In genomic region chr14:100284861-100285655, GRCm38 (mm10) we compare ENCODE assay signal across 9 mouse cellular contexts. TPM values are rescaled to one million over a fixed set of nuclear protein-coding genes. Genes with fewer than 3 reads are reported as not detected.
DNase-seq lines count a peak whose midpoint lies in the region; ATAC-seq and TF ChIP-seq lines count a peak whose summit lies in the region.
"Had no signal": no experiment of that assay in that cellular context is flagged by ENCODE, and none has a peak within 500 bp of the region (broad histone marks: within the 10 kb centered on the region; RNA-seq: fewer than 3 reads in every experiment).

No protein-coding gene starts in this region.

- DNase-seq in ZHBTc4 (ENCODE audit: low read depth, low spot score) = peak; percentile 98
- DNase-seq in cerebellum, postnatal 4 days (ENCODE audit: low spot score in 2 of 2) = peak; percentile 29 to 65
- DNase-seq in gastrocnemius, adult 8-10 months (ENCODE audit: low spot score in 2 of 2) = peak; percentile 50 to 68
- peak; percentile 65 to 72 for DNase-seq in left cerebral cortex, adult 2 months (ENCODE audit: extremely low spot score in 1 of 2, low spot score in 2 of 2)
- peak; percentile 73 to 81 for DNase-seq in lung, postnatal 4 days
- peak; percentile 89 for DNase-seq in retina, postnatal 1 day
- peak; percentile 46 for DNase-seq in thymus, postnatal 4 days

- peaks cover 8% of the 10 kb centered on the region for H3K4me1 ChIP-seq in hindbrain, embryonic 16.5 days (ENCODE audit: control insufficient read depth, insufficient read depth, low read depth, low read length)

- H3K9me3 ChIP-seq in hindbrain, embryonic 16.5 days (ENCODE audit: control insufficient read depth, low read length) = no peaks in the 10 kb centered on the region

- ATAC-seq in hindbrain, embryonic 16.5 days = peak; percentile 86

- H3K4me2 ChIP-seq in hindbrain, embryonic 16.5 days (ENCODE audit: low read length) = peak overlapping the region; percentile 98

- peak overlapping the region; percentile 88 for H3K9ac ChIP-seq in hindbrain, embryonic 16.5 days (ENCODE audit: low read depth, low read length)

- under 1% methylated on average over 41 of the region's 48 CpGs for WGBS in hindbrain, embryonic 16.5 days

- no peaks in the 10 kb centered on the region for H3K36me3 ChIP-seq in hindbrain, embryonic 16.5 days (ENCODE audit: control insufficient read depth, insufficient read depth, low read length)

- TF ChIP-seq CTCF in left cerebral cortex, adult 2 months (IDR thresholded peaks at IDR 0.05) = no peak

- no peaks in the 10 kb centered on the region for H3K27me3 ChIP-seq in hindbrain, embryonic 16.5 days (replicated peaks; ENCODE audit: control insufficient read depth, insufficient read depth, low read length)

- intact Hi-C loops in left cerebral cortex, adult 2 months (cut with DNase I) = loop anchor here (1.0 to 5.0 kb wide), 7 partner anchors 74 to 343 kb away; no protein-coding TSS in a partner anchor

- H3K4me3 ChIP-seq in hindbrain, embryonic 16.5 days (ENCODE audit: low read length) = peak overlapping the region; percentile 52
- H3K4me3 ChIP-seq in left cerebral cortex, adult 2 months = peak overlapping the region; percentile 72

- peak overlapping the region; percentile 97 for H3K27ac ChIP-seq in hindbrain, embryonic 16.5 days (ENCODE audit: low read depth, low read length)
- peak overlapping the region; percentile 95 for H3K27ac ChIP-seq in left cerebral cortex, adult 2 months
- H3K27ac ChIP-seq: macrophage had no signal

RNA-seq across cellular contexts. Expression of gene Klf12, which starts 0.6 kb away (rescaled TPM):
- total RNA-seq in gastrocnemius, adult 8-10 months (2022) = 10 to 100 TPM in 3 of 4 experiments, 1 to 10 TPM in 1; 9.4 to 13.8 (median 12.7) TPM
- polyA plus RNA-seq in hindbrain, embryonic 16.5 days (2015; fragmentation: Nextera tagmentation; extraction: Ambion mirVana) = 39.9 and 49.8 TPM in 2 replicates
- total RNA-seq in left cerebral cortex, adult 2 months (2021) = 10 to 100 TPM; 53.6 to 55.7 TPM
- polyA plus RNA-seq: macrophage had no signal

Comparison
In these comparisons a context has a peak if more than half of its experiments do, and no peak if none do; other contexts are left out.
1. Peak in every context shown above with its lines: DNase-seq, ATAC-seq, H3K4me3 ChIP-seq and H3K27ac ChIP-seq.
2. DNase-seq: peak in every context shown above with its lines; median percentile 98 in ZHBTc4; 89 in retina, postnatal 1 day; 77 in lung, postnatal 4 days; 68 in left cerebral cortex, adult 2 months; 59 in gastrocnemius, adult 8-10 months; 47 in cerebellum, postnatal 4 days; 46 in thymus, postnatal 4 days.